In genomic region chr6:121173471-121173870, GRCm38 (mm10) we compare ENCODE assay signal across 19 mouse cellular contexts. TPM values are rescaled to one million over a fixed set of nuclear protein-coding genes. Genes with fewer than 3 reads are reported as not detected.
DNase-seq lines count a peak whose midpoint lies in the region; ATAC-seq and TF ChIP-seq lines count a peak whose summit lies in the region.
"Had no signal": no experiment of that assay in that cellular context is flagged by ENCODE, and none has a peak within 500 bp of the region (broad histone marks: within the 10 kb centered on the region; RNA-seq: fewer than 3 reads in every experiment).

No protein-coding gene starts in this region.

- H3K4me2 ChIP-seq in limb, embryonic 13.5 days (replicated peaks) = no peak overlapping the region
- peak overlapping the region; percentile 7 for H3K4me2 ChIP-seq in myocyte (ENCODE audit: low read depth)
- H3K4me2 ChIP-seq: forebrain, embryonic 12.5 days; hindbrain, embryonic 15.5 days; neural tube, embryonic 13.5 days had no signal

- H3K9ac ChIP-seq in limb, embryonic 13.5 days = no peak overlapping the region
- H3K9ac ChIP-seq: forebrain, embryonic 12.5 days; hindbrain, embryonic 15.5 days; neural tube, embryonic 13.5 days had no signal

- H3K27ac ChIP-seq in gastrocnemius, adult 2 months = peak overlapping the region; percentile 89
- no peak overlapping the region; the same call in 1 of the 2 replicates for H3K27ac ChIP-seq in limb, embryonic 13.5 days
- H3K27ac ChIP-seq in limb, embryonic 10.5 days = no peak overlapping the region
- H3K27ac ChIP-seq: forebrain, embryonic 12.5 days; hindbrain, embryonic 15.5 days; left cerebral cortex, adult 2 months; neural tube, embryonic 13.5 days had no signal

- H3K27me3 ChIP-seq in limb, embryonic 13.5 days = no peaks in the 10 kb centered on the region
- H3K27me3 ChIP-seq in limb, embryonic 10.5 days (ENCODE audit: low read depth, poor library complexity, severe bottlenecking) = no peaks in the 10 kb centered on the region
- no peaks in the 10 kb centered on the region for H3K27me3 ChIP-seq in myocyte (ENCODE audit: control insufficient read depth, insufficient read depth, insufficient read length)
- H3K27me3 ChIP-seq: forebrain, embryonic 12.5 days; hindbrain, embryonic 15.5 days; neural tube, embryonic 13.5 days had no signal

- 52% methylated on average over 5 of the region's 5 CpGs for WGBS in limb, embryonic 13.5 days
- 59% methylated on average over 5 of the region's 5 CpGs for WGBS in limb, embryonic 10.5 days

- H3K79me2 ChIP-seq in myocyte (ENCODE audit: control insufficient read depth, insufficient read depth) = no peaks in the 10 kb centered on the region

- no peak overlapping the region for H3ac ChIP-seq in myocyte (ENCODE audit: control insufficient read depth, insufficient read length)

- peak; percentile 33; the same call in 1 of the 2 replicates for ATAC-seq in limb, embryonic 13.5 days (ENCODE audit: low FRiP score, low read depth)

- H3K4me1 ChIP-seq in limb, embryonic 13.5 days = peaks cover 25% of the 10 kb centered on the region
- H3K4me1 ChIP-seq in limb, embryonic 10.5 days = peaks cover 30% of the 10 kb centered on the region

- H3K9me3 ChIP-seq in limb, embryonic 13.5 days = no peaks in the 10 kb centered on the region
- no peaks in the 10 kb centered on the region for H3K9me3 ChIP-seq in limb, embryonic 10.5 days (replicated peaks)
- H3K9me3 ChIP-seq: forebrain, embryonic 12.5 days; hindbrain, embryonic 15.5 days; neural tube, embryonic 13.5 days had no signal

- DNase-seq in gastrocnemius, adult 2 months = peak; percentile 44
- DNase-seq in gastrocnemius, adult 8-10 months (ENCODE audit: low spot score in 2 of 2) = no peak
- DNase-seq in limb, embryonic 10.5 days (ENCODE audit: low spot score) = no peak
- DNase-seq in urinary bladder, postnatal 14 days (ENCODE audit: low spot score) = no peak
- no peak for DNase-seq in right cerebral cortex, postnatal 10 days (ENCODE audit: low spot score in 2 of 2)
- DNase-seq: adrenal gland, adult 8-10 months; cerebellum, postnatal 10 days; embryo, embryonic 11 days; kidney, adult 18-20 months; kidney, postnatal 25 days; lung, postnatal 14 days; right cerebral cortex, postnatal 4 days; thymus, postnatal 14 days had no signal

- intact Hi-C loops in gastrocnemius, adult 2 months (cut with DNase I) = no loop called here

- peak overlapping the region; percentile 50 for H3K4me3 ChIP-seq in gastrocnemius, adult 2 months
- no peak overlapping the region for H3K4me3 ChIP-seq in limb, embryonic 13.5 days
- H3K4me3 ChIP-seq in limb, embryonic 10.5 days = no peak overlapping the region
- H3K4me3 ChIP-seq in myocyte = no peak overlapping the region
- H3K4me3 ChIP-seq: forebrain, embryonic 12.5 days; hindbrain, embryonic 15.5 days; left cerebral cortex, adult 2 months; neural tube, embryonic 13.5 days had no signal

- TF ChIP-seq CTCF in gastrocnemius, adult 2 months (IDR thresholded peaks at IDR 0.05) = no peak

- TF ChIP-seq POLR2A in myocyte (IDR thresholded peaks at IDR 0.05; ENCODE audit: insufficient read length, low read depth) = no peak

- H3K36me3 ChIP-seq in limb, embryonic 13.5 days = no peaks in the 10 kb centered on the region
- H3K36me3 ChIP-seq in limb, embryonic 10.5 days = no peaks in the 10 kb centered on the region
- H3K36me3 ChIP-seq in myocyte (ENCODE audit: control insufficient read depth, insufficient read depth) = no peaks in the 10 kb centered on the region
- H3K36me3 ChIP-seq: forebrain, embryonic 12.5 days; hindbrain, embryonic 15.5 days; neural tube, embryonic 13.5 days had no signal

TF ChIP-seq in myocyte, 11 proteins besides CTCF, POLR2A, EP300 and RAD21:
- TF ChIP-seq USF1 (IDR thresholded peaks at IDR 0.05; ENCODE audit: low read depth) (no peak), SRF (IDR thresholded peaks at IDR 0.05; ENCODE audit: control insufficient read depth, insufficient read length, low read depth) (peak; percentile 93)
TF ChIP-seq in myocyte: peak in this region for 1.

RNA-seq across cellular contexts. Expression of gene Pex26, which starts 10.0 kb away (rescaled TPM):
- 1 to 10 TPM; 3.5 to 3.8 TPM for total RNA-seq in gastrocnemius, adult 2 months (2021)
- total RNA-seq in gastrocnemius, adult 8-10 months (2022) = 1 to 10 TPM; 2.7 to 3.9 (median 3.5) TPM
- polyA plus RNA-seq in limb, embryonic 13.5 days (2015; fragmentation: Nextera tagmentation; extraction: Ambion mirVana) = 9.4 and 10.6 TPM in 2 replicates
- polyA plus RNA-seq in limb, embryonic 10.5 days (2016; fragmentation: Nextera tagmentation; extraction: Ambion mirVana) = 8.9 and 10.3 TPM in 2 replicates
- 2.0 TPM for polyA plus RNA-seq in myocyte (2012; fragmentation: generic; extraction: Trizol)

RNA-seq across cellular contexts. Expression of gene Tuba8, which starts 37.0 kb away (rescaled TPM):
- 100 to 1,000 TPM; 201 to 248 TPM for total RNA-seq in gastrocnemius, adult 2 months (2021)
- 100 to 1,000 TPM; 231 to 245 (median 239) TPM for total RNA-seq in gastrocnemius, adult 8-10 months (2022)
- 0.37 and 0.64 TPM in 2 replicates for polyA plus RNA-seq in limb, embryonic 13.5 days (2015; fragmentation: Nextera tagmentation; extraction: Ambion mirVana)
- 0.33 and 0.40 TPM in 2 replicates for polyA plus RNA-seq in limb, embryonic 10.5 days (2016; fragmentation: Nextera tagmentation; extraction: Ambion mirVana)
- not detected for polyA plus RNA-seq in myocyte (2012; fragmentation: generic; extraction: Trizol)

RNA-seq across cellular contexts. Expression of gene Mical3, which starts 42.7 kb away (rescaled TPM):
- 10 to 100 TPM; 53.3 to 71.9 TPM for total RNA-seq in gastrocnemius, adult 2 months (2021)
- 10 to 100 TPM; 55.7 to 68.0 (median 57.4) TPM for total RNA-seq in gastrocnemius, adult 8-10 months (2022)
- polyA plus RNA-seq in limb, embryonic 13.5 days (2015; fragmentation: Nextera tagmentation; extraction: Ambion mirVana) = 11.0 and 13.2 TPM in 2 replicates
- polyA plus RNA-seq in limb, embryonic 10.5 days (2016; fragmentation: Nextera tagmentation; extraction: Ambion mirVana) = 8.2 and 9.8 TPM in 2 replicates
- polyA plus RNA-seq in myocyte (2012; fragmentation: generic; extraction: Trizol) = 17.7 TPM
